Mouse (Mus musculus) hindbrain, embryonic 15.5 days (tissue): ENCODE measurements around the gene Dusp18. TPM values are rescaled to one million over a fixed set of nuclear protein-coding genes. Genes with fewer than 3 reads are reported as not detected.
"Not testable (repeated sequence)": the region's sequence is repeated elsewhere in the genome, so short reads cannot be mapped to it uniquely, and the experiment has no call there.

ENCODE experiments used
- ATAC-seq: fragments of 200-750 bp; cut with Nextera tagmentation; 2 replicates; pipeline ENCODE4 v1.8.0; 2017; ENCODE audit warnings: low read depth, moderate number of reproducible peaks, moderate TSS enrichment; ENCODE audit not compliant: low FRiP score
- H3K27ac ChIP-seq: fragments of 300-500 bp; sonication (generic); replicated peaks from 2 replicates; pipeline ENCODE4 v1.5.1; 2015; ENCODE audit warnings: mild to moderate bottlenecking, inconsistent platforms
- H3K27me3 ChIP-seq: fragments of 300-500 bp; sonication (generic); 2 replicates; pipeline ENCODE4 v1.6.1; 2015; ENCODE audit warnings: control low read depth, inconsistent platforms
- H3K36me3 ChIP-seq: fragments of 300-500 bp; sonication (generic); 2 replicates; pipeline ENCODE4 v1.6.1; 2015; ENCODE audit warnings: control low read depth, inconsistent platforms
- H3K4me1 ChIP-seq: fragments of 300-500 bp; sonication (generic); replicated peaks from 2 replicates; pipeline ENCODE4 v1.6.1; 2015; ENCODE audit warnings: control low read depth, inconsistent platforms
- H3K4me2 ChIP-seq: fragments of 300-500 bp; sonication (generic); 2 replicates; pipeline ENCODE4 v1.6.1; 2015; ENCODE audit warnings: moderate library complexity, mild to moderate bottlenecking, inconsistent platforms
- H3K4me3 ChIP-seq: fragments of 300-500 bp; sonication (generic); 2 replicates; pipeline ENCODE4 v1.5.1; 2015; ENCODE audit warnings: mild to moderate bottlenecking, inconsistent platforms
- H3K9ac ChIP-seq: fragments of 300-500 bp; sonication (generic); 2 replicates; pipeline ENCODE4 v1.6.1; 2015; ENCODE audit warnings: inconsistent platforms
- H3K9me3 ChIP-seq: fragments of 300-500 bp; sonication (generic); 2 replicates; pipeline ENCODE4 v1.6.1; 2016; ENCODE audit warnings: control low read depth, inconsistent platforms
- WGBS: fragments of 180-500 bp; shearing (Covaris S2); methylation state at CpG from one replicate; pipeline ENCODE4 v1.1.7; 2015; 5-methylcytosine and 5-hydroxymethylcytosine counted together
- polyA plus RNA-seq: library from polyadenylated mRNA; unstranded; fragments of >200 nt; fragmentation: Nextera tagmentation; extraction: Ambion mirVana; gene quantifications from 2 replicates; pipeline ENCODE4 v1.2.1, GENCODE M21; 2015

Dusp18 gene
- polyA plus RNA-seq, 1 experiment from 2014 or later, result 33.1 TPM

GRCm38 (mm10) chr11:3895933-3896332 lies 893 bp downstream of the Dusp18 start:
- H3K4me1 ChIP-seq, result peaks cover 17% of the 10 kb centered on the region
- WGBS, result 85% methylated on average over 1 of the region's 1 CpGs
- H3K4me3 ChIP-seq, result no peak overlapping the region
- H3K9me3 ChIP-seq, result no peaks in the 10 kb centered on the region
- ATAC-seq, result no peak
- H3K27me3 ChIP-seq, result no peaks in the 10 kb centered on the region
- H3K9ac ChIP-seq, result no peak overlapping the region
- H3K27ac ChIP-seq, result no peak overlapping the region
- peaks cover 14% of the 10 kb centered on the region for H3K36me3 ChIP-seq
- H3K4me2 ChIP-seq, result no peak overlapping the region; the same call in 1 of the 2 replicates

GRCm38 (mm10) chr11:3900296-3900695 lies 5.3 kb downstream of the Dusp18 start:
- Histone ChIP-seq H3K27me3 (no peaks in the 10 kb centered on the region), H3K9me3 (no peaks in the 10 kb centered on the region), H3K4me2 (no peak overlapping the region), H3K36me3 (peaks cover 16% of the 10 kb centered on the region), H3K4me3 (no peak overlapping the region), H3K9ac (no peak overlapping the region), H3K27ac (no peak overlapping the region), H3K4me1 (peaks cover 21% of the 10 kb centered on the region)
- WGBS, result 90% methylated on average over 6 of the region's 6 CpGs
- ATAC-seq, result no peak

- Histone ChIP-seq H3K9me3 (no peaks in the 10 kb centered on the region), H3K4me3 (no peak overlapping the region), H3K4me1 (peaks cover 19% of the 10 kb centered on the region), H3K27me3 (no peaks in the 10 kb centered on the region), H3K4me2 (no peak overlapping the region), H3K27ac (no peak overlapping the region), H3K9ac (no peak overlapping the region), H3K36me3 (peaks cover 18% of the 10 kb centered on the region)
- WGBS, result 88% methylated on average over 3 of the region's 3 CpGs
- ATAC-seq, result no peak
Measured at GRCm38 (mm10) chr11:3902516-3902915, 7.5 kb downstream of the Dusp18 start.

- Histone ChIP-seq H3K9me3 (no peaks in the 10 kb centered on the region), H3K36me3 (peaks cover 18% of the 10 kb centered on the region), H3K4me1 (peaks cover 19% of the 10 kb centered on the region), H3K27ac (no peak overlapping the region), H3K27me3 (no peaks in the 10 kb centered on the region), H3K9ac (no peak overlapping the region), H3K4me3 (no peak overlapping the region), H3K4me2 (no peak overlapping the region)
- 0 out of 2 replicates have a peak, but pooled peaks have one; percentile 25 for ATAC-seq
- 69% methylated on average over 5 of the region's 5 CpGs for WGBS
Measured at GRCm38 (mm10) chr11:3903046-3903445, 8.0 kb downstream of the Dusp18 start.

- WGBS, result 88% methylated on average over 6 of the region's 6 CpGs
- no peak overlapping the region for H3K4me2 ChIP-seq
- no peaks in the 10 kb centered on the region for H3K9me3 ChIP-seq
- H3K4me1 ChIP-seq, result peaks cover 24% of the 10 kb centered on the region
- no peak overlapping the region for H3K4me3 ChIP-seq
- no peak for ATAC-seq
- H3K27ac ChIP-seq, result no peak overlapping the region
- peaks cover 11% of the 10 kb centered on the region for H3K36me3 ChIP-seq
- H3K27me3 ChIP-seq, result no peaks in the 10 kb centered on the region
- no peak overlapping the region for H3K9ac ChIP-seq
Measured at GRCm38 (mm10) chr11:3904673-3905072, 9.6 kb downstream of the Dusp18 start.

- Histone ChIP-seq H3K4me2 (no peak overlapping the region), H3K9me3 (no peaks in the 10 kb centered on the region), H3K4me3 (no peak overlapping the region), H3K27ac (no peak overlapping the region), H3K4me1 (peaks cover 31% of the 10 kb centered on the region), H3K36me3 (peaks cover 11% of the 10 kb centered on the region), H3K27me3 (no peaks in the 10 kb centered on the region), H3K9ac (no peak overlapping the region)
- 86% methylated on average over 1 of the region's 1 CpGs for WGBS
- ATAC-seq, result no peak
Measured at GRCm38 (mm10) chr11:3905446-3905845, 10.4 kb downstream of the Dusp18 start.

- Histone ChIP-seq H3K4me1 (peaks cover 48% of the 10 kb centered on the region), H3K4me3 (no peak overlapping the region), H3K9me3 (no peaks in the 10 kb centered on the region), H3K27me3 (no peaks in the 10 kb centered on the region), H3K36me3 (peaks cover 9% of the 10 kb centered on the region), H3K27ac (no peak overlapping the region), H3K9ac (no peak overlapping the region), H3K4me2 (peak overlapping the region; percentile 20)
- WGBS, result 90% methylated on average over 4 of the region's 4 CpGs
- ATAC-seq, result no peak
Measured at GRCm38 (mm10) chr11:3909236-3909635, 14.2 kb downstream of the Dusp18 start.

GRCm38 (mm10) chr11:3910513-3911310 lies 15.7 kb downstream of the Dusp18 start:
- Histone ChIP-seq H3K4me2 (peak overlapping the region; percentile 74), H3K9ac (peak overlapping the region; percentile 20; the same call in 1 of the 2 replicates), H3K4me1 (peaks cover 53% of the 10 kb centered on the region), H3K9me3 (no peaks in the 10 kb centered on the region), H3K36me3 (peaks cover 9% of the 10 kb centered on the region), H3K27ac (no peak overlapping the region), H3K4me3 (peak overlapping the region; percentile 54), H3K27me3 (no peaks in the 10 kb centered on the region)
- no peak for ATAC-seq
- WGBS, result 58% methylated on average over 5 of the region's 5 CpGs

- H3K9me3 ChIP-seq, H3K27ac ChIP-seq, H3K27me3 ChIP-seq, ATAC-seq, H3K36me3 ChIP-seq: not testable (repeated sequence)
- 83% methylated on average over 6 of the region's 6 CpGs for WGBS
- peaks cover 53% of the 10 kb centered on the region for H3K4me1 ChIP-seq
- H3K9ac ChIP-seq, result peak overlapping the region; percentile 20; the same call in 1 of the 2 replicates
- peak overlapping the region; percentile 74 for H3K4me2 ChIP-seq
- H3K4me3 ChIP-seq, result peak overlapping the region; percentile 54
Measured at GRCm38 (mm10) chr11:3911440-3911839, 16.4 kb downstream of the Dusp18 start.

GRCm38 (mm10) chr11:3912100-3912874 lies 17.2 kb downstream of the Dusp18 start:
- peak overlapping the region; percentile 53 for H3K9ac ChIP-seq
- peaks cover 53% of the 10 kb centered on the region for H3K4me1 ChIP-seq
- H3K27ac ChIP-seq, result peak overlapping the region; percentile 72
- peaks cover 2% of the 10 kb centered on the region for H3K36me3 ChIP-seq
- 11% methylated on average over 19 of the region's 19 CpGs for WGBS
- no peaks in the 10 kb centered on the region for H3K9me3 ChIP-seq
- peak overlapping the region; percentile 74 for H3K4me2 ChIP-seq
- ATAC-seq, result peak; percentile 19
- peak overlapping the region; percentile 54 for H3K4me3 ChIP-seq
- H3K27me3 ChIP-seq, result no peaks in the 10 kb centered on the region

GRCm38 (mm10) chr11:3912875-3913271 lies 17.8 kb downstream of the Dusp18 start:
- Histone ChIP-seq H3K27me3 (no peaks in the 10 kb centered on the region), H3K4me1 (peaks cover 53% of the 10 kb centered on the region), H3K27ac (peak overlapping the region; percentile 72), H3K9me3 (no peaks in the 10 kb centered on the region), H3K4me3 (peak overlapping the region; percentile 54), H3K4me2 (peak overlapping the region; percentile 74), H3K9ac (peak overlapping the region; percentile 53), H3K36me3 (no peaks in the 10 kb centered on the region)
- WGBS, result 2% methylated on average over 16 of the region's 16 CpGs
- peak; percentile 5; the same call in 1 of the 2 replicates for ATAC-seq
